Mouse (Mus musculus): ENCODE results near the gene Pilrb2.
"Not testable (repeated sequence)": the region's sequence is repeated elsewhere in the genome, so short reads cannot be mapped to it uniquely, and the experiment has no call there.

The Pilrb2 gene

DNA sequence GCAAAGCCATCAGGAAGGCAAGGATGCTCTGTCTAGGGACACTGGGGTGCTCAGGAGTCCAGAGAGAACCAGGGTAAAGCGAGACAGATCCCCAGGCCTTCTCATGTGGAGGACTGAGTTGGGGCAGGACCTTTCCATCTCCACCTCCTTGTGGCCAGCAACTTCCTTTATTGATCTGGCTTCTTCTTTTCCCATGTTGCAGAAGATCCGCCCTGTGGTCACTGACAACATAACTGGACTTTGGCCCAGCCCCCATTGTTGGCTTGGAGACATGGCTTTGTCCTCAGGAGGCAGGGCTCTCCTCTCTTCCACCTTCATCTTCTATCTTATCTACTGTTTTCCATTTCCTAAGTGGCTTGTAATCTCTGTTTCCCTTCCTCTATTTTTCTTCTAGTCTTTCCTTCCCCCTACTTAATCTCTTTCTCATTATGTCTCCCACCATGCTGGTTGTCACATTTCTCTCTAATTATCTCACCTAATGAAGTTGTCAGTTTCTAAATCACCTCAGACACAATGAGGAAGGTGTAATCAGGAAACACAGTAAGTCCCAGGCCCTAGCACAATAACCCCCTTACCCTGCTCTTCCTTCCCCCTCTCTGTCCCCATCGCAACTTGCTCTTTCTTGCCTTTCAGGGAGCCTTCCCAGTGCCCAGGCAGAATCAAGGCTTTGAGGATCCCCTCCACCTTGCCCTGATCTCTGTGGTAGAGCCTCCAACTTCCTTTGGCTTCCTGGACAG is at the start of gene Pilrb2:
Gene Pilrb2 (minus strand): TSS at position 172 of the 737 bp plus-strand sequence.
- not testable (repeated sequence) for DNase-seq (ENCODE audit: low spot score in 2 of 2)

DNA sequence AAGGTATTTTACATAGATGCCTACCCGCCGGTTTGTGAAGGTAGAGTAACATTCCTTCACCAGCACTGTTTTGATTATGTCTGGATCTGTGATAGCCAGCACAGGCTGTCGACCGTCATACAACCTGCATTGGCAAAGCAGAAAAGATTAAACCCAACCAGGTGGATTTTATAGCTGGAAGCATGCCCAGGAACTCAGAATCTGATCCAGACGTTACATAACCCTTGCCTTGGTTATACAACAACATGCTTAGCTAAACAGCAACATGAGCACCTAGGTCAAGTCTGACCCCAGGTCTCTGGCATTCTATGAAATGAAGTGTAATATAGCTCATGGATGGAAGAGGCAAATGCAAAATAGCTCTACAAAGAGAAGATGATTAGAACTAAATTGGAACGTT is 43.9 kb upstream of the Pilrb2 start:
- no peak for DNase-seq (ENCODE audit: low spot score in 2 of 2)

DNA sequence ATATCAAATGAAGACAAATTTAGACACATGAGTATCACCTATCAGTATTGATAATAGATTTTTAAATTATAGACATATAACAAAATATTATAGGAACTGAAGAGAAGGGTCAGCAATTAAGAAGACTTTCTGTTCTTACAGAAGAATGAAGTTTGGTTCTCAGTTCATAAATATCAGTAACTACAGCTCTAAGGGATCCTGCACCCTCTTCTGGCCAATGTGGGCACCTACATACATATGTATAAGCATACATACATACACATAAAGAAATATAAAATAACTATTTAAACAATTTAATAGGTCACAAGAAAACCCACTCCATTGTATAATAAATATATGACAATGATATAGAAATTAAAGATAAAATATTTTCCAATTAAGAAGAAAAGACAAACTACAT is 42.9 kb upstream of the Pilrb2 start:
- no peak for DNase-seq (ENCODE audit: low spot score in 2 of 2)

DNA sequence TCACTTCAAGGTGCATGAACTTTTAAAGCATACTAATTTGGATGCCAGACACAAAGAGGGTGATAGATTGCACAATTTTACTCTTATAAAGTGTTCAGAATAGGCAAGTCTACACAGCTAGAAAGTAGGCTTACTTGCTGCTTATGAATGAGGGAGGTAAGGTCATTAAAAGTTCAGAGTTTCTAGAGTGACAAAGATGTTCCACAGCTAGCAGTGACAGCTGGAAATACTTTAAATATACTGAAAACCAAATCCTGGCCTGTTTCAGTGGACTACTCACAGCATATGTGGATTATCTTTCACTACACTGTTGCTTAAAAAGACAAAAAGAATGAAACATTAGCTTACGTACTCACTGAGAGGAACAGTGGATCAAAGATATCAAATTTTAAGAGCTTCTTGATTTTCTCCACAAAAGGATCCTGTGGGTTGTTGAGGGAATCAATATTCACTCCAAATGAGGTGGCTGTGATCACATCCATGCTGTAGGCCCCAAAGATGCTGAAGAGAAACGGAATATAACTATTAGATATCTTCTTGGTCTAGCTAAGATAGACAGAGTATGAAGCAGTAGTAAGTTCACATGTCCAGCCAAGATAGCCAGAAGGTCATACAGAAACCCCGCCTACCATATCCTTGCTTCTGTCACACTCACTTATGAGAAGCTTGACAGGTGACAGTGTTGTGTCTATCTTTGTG is 38.1 kb upstream of the Pilrb2 start:
- no peak for DNase-seq (ENCODE audit: low spot score in 2 of 2)

DNA sequence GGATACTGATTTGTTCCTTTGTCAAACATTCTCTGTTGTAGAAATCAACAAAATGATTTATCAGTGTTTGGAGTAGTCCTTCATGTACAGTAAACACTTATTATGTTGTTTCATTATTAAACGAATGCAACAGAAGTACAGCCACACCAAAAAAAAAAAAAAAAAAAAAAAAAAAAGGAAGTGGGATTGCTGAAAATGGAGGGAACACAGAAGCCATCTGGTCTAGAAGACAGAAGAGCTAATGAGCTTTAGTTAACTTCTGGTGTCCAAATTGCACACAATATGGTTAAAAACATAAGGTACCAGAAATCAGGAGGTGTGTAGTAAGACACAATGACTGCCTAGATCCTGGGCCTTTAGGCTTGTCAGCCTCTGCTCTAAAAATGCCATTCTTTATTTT is 26.2 kb upstream of the Pilrb2 start:
- DNase-seq (ENCODE audit: low spot score in 2 of 2) = no peak

DNA sequence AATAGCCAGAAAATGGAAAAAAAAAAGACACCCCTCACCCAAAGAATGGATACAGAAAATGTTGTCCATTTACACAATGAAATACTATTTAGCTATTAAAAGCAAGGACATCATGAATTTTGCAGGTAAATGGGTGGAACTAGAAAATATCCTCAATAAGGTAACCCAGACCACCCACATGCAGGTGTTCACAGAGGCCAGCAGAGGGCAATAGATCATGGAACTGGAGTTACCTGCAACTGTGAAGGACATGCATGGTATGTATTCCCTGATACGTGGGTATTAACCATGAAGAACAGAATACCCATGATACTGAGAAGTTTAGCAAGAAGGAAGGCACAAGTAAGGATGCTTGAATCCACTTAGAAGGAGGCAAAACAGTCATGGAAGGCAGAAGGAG is 21.3 kb upstream of the Pilrb2 start:
- DNase-seq (ENCODE audit: low spot score in 2 of 2) = no peak

DNA sequence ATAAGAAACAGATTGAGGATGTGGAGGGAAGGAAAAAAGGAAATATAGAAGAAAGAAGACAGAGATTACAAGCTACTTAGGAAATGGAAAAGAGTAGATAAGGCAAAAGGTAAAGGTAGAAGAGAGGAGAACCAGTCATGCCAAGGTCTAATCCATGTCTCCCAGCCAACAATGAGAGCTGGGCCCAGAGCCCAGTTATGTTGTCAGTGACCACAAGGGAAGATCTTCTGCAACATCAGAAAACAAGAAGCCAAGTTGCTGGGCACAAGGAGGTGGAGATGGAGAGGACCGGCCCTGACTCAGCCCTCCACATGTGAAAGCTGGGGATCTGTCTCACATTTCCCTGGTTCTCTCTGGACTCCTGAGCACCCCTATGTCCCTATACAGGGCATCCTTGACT is 16.1 kb upstream of the Pilrb2 start:
- no peak for DNase-seq (ENCODE audit: low spot score in 2 of 2)

DNA sequence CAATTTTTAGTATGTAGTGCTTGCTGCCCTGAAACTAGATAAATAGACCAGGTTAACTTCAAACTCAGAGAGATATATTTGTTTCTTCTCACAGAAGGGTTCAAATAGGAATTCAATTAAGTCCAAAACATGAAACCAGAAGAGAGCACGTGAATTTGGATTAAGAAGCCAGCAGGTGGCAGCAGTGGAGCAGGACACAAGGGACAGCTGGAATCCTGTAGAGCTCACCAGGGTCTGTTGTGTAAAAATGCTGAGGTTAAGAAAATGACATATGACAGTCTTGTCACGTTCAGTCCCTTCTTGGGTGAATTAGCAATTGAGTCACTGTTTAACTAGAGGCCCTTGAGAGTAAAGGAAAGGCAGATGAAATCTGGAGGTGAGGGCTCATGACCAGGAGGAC is 14.3 kb upstream of the Pilrb2 start:
- DNase-seq (ENCODE audit: low spot score in 2 of 2) = peak in 1 of 2 experiments; percentile 28

DNA sequence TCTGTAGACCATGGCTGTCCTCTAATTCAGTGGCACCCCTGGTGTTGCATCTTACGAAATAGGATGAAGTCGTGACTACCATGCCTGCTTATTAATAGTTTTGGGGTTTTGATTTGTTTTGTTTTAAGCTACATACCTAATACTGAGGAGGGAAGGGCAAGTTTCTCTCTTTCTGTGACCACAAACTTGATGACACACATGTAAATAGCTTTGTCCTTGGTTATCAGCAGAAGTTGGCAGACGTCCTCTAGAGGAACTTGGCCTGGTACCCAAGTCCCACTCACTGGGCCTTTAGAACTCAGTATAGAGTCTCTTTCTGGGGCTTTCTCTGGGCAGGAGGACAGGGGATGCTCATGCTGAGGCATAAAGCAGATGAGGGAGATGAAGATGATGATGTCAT is 11.7 kb upstream of the Pilrb2 start:
- DNase-seq (ENCODE audit: low spot score in 2 of 2) = no peak

DNA sequence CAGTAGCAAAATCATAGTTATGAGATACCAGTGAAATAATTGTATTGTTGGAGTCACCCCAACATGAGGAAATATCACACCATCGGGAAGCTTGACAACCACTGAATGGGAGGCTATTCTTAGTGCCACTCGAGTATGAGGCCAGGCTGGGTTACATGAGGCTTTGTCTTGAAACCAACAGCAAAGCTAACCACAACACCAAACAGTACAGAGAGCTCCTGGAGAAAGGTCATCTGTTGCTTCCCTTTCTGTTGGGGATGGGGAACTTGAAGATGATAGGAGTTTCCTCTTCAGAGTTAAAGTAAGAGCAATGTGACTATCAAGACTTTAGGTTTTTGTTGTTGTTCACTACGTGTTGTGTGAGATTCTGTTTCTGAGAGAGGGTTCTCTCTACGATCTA is 11.3 kb upstream of the Pilrb2 start:
- no peak for DNase-seq (ENCODE audit: low spot score in 2 of 2)

DNA sequence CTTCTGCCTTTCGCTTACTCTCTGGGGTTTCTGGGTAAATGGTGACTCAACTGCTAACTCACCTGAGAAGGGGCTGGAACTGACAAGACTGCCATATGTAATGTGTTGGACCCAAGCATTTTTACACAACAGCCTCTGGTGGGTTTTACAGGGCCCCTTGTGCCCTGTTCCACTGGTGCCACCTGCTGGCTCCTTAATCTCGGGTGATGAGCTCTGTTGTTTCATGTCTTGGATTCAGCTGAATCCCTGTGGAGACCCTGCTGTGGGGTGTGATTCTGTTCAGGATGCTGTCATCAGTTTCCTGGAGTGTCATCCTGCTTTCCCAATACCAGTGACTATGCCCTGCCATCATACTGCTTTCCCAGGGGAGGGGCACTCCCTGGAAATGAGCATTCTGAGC is 6.2 kb upstream of the Pilrb2 start:
- peak in 1 of 2 experiments; percentile 34 for DNase-seq (ENCODE audit: low spot score in 2 of 2)

DNA sequence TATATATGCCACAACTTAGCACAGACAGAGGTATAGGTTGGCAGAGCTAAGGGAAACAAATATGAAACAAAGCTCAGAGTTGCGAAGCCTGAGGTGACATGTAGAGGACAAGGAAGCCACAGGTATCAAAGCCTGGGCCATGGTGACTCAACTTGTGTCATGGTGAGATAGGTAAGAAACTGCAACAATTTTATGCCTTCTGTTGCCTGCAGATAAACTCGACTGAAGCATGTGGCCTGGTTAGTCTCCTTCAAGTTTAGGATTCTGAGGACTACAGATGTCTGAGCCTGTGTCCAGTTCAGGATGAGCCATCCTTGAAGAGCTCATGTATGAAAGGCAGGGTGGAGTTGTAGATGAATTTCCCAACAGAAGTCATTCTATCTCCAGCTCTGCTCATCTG is 3.4 kb upstream of the Pilrb2 start:
- DNase-seq (ENCODE audit: low spot score in 2 of 2) = no peak

DNA sequence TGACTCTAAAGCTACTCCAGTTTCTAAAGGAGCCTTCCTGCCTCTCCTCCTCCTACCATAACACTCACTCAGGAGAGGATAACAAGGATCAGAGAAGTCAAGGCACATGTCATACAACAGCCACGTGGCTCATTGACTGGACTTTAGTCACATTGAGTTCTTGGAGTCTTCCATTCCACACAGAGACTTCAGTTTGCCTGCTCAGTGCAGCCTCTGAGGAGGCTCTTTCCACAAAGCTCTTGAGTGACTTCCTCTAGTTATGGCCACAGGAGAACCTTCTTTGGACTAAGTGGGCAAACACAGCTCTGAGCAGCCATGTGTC is 727 bp upstream of the Pilrb2 start:
- not testable (repeated sequence) for DNase-seq (ENCODE audit: low spot score in 2 of 2)

DNA sequence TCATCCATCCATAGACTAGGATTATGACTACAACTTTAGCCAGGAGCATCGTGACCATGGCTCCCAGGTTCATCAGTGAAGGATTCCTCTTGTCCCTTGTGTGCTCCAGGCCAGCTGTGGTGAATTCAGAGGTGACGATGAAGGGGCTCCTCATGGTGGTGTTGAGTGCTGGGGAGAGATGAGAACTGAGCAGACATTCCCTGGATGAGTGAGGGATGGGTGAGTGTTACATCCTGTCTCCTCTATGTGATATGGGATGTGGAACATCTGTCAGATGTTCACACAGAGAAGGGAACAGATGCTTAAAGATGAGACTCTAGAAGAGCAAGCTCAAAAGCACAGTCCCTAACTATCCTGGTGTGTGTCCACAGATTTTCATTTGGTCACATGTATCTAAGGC is 3.0 kb downstream of the Pilrb2 start:
- not testable (repeated sequence) for DNase-seq (ENCODE audit: low spot score in 2 of 2)

DNA sequence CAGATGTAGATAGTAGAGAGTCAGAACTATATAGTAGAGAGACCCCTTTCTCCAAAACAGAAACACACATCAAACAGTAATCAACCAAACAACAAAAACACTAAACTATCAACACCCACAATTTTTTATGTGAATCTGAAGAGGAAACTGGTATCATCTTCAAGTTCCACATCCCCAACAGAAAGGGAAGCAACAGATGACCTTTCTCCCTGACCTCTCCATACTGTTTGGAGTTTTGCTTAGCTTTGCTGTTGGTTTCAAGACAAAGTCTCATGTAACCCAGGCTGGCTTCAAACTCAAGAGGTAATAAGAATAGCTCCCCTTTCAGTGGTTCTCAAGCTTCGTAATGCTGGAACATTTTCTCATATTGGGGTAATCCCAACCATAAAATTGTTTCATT is 7.6 kb downstream of the Pilrb2 start:
- not testable (repeated sequence) for DNase-seq (ENCODE audit: low spot score in 2 of 2)

DNA sequence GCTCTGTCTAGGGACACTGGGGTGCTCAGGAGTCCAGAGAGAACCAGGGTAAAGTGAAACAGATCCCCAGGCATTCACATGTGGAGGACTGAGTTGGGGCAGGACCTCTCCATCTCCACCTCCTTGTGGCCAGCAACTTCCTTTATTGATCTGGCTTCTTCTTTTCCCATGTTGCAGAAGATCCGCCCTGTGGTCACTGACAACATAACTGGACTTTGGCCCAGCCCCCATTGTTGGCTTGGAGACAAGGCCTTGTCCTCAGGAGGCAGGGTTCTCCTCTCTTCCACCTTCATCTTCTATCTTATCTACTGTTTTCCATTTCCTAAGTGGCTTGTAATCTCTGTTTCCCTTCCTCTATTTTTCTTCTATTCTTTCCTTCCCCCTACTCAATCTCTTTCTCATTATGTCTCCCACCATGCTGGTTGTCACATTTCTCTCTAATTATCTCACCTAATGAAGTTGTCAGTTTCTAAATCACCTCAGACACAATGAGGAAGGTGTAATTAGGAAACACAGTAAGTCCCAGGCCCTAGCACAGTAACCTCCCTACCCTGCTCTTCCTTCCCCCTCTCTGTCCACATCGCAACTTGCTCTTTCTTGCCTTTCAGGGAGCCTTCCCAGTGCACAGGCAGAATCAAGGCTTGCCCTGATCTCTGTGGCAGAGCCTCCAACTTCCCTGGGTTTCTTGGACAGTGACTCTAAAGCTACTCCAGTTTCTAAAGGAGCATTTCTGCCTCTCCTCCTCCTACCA is 13.5 kb downstream of the Pilrb2 start, which contains the start of gene Pilrb1:
Gene Pilrb1 (minus strand): TSS at position 147 of the 751 bp plus-strand sequence.
- DNase-seq (ENCODE audit: low spot score in 2 of 2) = not testable (repeated sequence)

DNA sequence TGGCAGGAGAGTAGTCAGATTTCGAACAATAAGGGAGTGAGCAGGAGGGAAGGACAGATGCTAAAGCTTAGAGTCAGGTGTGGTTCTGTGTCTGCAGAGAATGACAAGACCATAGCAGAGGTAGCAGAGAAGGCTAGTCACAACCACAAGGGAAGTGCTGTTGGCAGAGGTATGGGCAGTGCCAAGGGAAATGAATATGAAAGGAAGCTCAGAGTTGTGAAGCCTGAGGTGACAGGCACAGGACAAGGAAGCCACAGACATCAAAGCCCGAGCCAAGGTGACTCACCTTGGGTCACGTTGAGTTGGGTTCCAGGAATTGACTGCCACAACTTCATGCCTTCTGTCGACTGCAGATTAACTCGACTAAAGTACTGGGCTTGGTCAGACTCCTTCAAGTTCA is 14.7 kb downstream of the Pilrb2 start:
- DNase-seq (ENCODE audit: low spot score in 2 of 2) = not testable (repeated sequence)

DNA sequence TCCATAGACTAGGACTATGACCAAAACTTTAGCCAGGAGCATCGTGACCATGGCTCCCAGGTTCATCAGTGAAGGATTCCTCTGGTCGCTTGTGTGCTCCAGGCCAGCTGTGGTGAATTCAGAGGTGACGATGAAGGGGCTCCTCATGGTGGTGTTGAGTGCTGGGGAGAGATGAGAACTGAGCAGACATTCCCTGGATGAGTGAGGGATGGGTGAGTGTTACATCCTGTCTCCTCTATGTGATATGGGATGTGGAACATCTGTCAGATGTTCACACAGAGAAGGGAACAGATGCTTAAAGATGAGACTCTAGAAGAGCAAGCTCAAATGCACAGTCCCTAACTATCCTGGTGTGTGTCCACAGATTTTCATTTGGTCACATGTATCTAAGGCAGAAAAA is 16.7 kb downstream of the Pilrb2 start:
- not testable (repeated sequence) for DNase-seq (ENCODE audit: low spot score in 2 of 2)

DNA sequence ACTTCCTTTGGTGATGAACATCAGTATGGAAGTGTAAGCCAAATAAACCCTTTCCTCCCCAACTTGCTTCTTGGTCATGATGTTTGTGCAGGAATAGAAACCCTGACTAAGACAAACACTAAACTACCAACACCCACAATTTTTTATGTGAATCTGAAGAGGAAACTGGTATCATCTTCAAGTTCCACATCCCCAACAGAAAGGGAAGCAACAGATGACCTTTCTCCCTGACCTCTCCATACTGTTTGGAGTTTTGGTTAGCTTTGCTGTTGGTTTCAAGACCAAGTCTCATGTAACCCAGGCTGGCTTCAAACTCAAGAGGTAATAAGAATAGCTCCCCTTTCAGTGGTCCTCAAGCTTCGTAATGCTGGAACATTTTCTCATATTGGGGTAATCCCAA is 21.3 kb downstream of the Pilrb2 start:
- DNase-seq (ENCODE audit: low spot score in 2 of 2) = not testable (repeated sequence)

DNA sequence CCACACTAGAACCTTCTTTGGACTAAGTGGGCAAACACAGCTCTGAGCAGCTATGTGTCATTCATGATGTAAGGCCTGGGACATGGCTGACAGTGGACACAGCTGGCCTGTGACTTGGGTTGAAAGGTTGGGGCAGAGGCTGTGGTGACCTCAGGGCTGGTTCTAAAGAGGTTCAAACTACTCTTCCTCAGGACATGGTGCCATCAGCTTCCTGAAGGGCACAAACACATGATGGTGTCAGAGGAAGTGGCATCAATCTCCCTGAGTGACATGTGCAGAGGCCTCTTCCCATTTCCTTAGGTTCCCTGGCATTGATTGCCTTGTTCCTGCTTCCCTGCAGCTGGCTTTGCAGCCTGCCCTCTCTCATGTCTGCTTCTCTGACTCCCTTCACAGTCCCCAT is 34.5 kb downstream of the Pilrb2 start:
- DNase-seq (ENCODE audit: low spot score in 2 of 2) = peak in 1 of 2 experiments; percentile 1

DNA sequence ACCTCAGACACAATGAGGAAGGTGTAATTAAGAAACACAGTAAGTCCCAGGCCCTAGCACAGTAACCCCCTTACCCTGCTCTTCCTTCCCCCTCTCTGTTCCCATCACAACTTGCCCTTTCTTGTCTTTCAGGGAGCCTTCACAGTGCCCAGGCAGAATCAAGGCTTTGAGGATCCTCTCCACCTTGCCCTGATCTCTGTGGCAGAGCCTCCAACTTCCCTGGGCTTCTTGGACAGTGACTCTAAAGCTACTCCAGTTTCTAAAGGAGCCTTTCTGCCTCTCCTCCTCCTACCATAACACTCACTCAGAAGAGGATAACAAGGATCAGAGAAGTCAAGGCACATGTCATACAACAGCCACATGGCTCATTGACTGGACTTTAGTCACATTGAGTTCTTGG is 35.0 kb downstream of the Pilrb2 start:
- peak in 1 of 2 experiments; percentile 2 for DNase-seq (ENCODE audit: low spot score in 2 of 2)

DNA sequence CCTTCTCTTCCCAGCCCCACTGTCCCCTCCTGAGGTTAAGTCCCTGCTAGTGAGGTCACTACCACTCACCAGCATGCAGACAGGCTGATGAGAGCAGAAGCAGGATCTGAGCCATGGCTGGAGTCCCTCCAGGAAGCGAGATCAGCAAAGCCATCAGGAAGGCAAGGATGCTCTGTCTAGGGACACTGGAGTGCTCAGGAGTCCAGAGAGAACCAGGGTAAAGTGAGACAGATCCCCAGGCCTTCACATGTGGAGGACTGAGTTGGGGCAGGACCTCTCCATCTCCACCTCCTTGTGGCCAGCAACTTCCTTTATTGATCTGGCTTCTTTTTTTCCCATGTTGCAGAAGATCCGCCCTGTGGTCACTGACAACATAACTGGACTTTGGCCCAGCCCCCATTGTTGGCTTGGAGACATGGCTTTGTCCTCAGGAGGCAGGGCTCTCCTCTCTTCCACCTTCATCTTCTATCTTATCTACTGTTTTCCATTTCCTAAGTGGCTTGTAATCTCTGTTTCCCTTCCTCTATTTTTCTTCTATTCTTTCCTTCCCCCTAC is 35.6 kb downstream of the Pilrb2 start, which contains the start of gene Pilra:
Gene Pilra (minus strand): TSS at position 316 of the 555 bp plus-strand sequence.
- DNase-seq (ENCODE audit: low spot score in 2 of 2) = peak in 1 of 2 experiments; percentile 2

Measured in thymus, postnatal 10 days (tissue).